Mouse (Mus musculus): ENCODE measurements around the gene Sytl3. TPM values are rescaled to one million over a fixed set of nuclear protein-coding genes. Genes with fewer than 3 reads are reported as not detected.
"Not testable (repeated sequence)": the region's sequence is repeated elsewhere in the genome, so short reads cannot be mapped to it uniquely, and the experiment has no call there.

The Sytl3 gene
- polyA plus RNA-seq (2014; fragmentation: Nextera tagmentation; extraction: Ambion mirVana) = 0.18 and 0.24 TPM in 2 replicates

DNA sequence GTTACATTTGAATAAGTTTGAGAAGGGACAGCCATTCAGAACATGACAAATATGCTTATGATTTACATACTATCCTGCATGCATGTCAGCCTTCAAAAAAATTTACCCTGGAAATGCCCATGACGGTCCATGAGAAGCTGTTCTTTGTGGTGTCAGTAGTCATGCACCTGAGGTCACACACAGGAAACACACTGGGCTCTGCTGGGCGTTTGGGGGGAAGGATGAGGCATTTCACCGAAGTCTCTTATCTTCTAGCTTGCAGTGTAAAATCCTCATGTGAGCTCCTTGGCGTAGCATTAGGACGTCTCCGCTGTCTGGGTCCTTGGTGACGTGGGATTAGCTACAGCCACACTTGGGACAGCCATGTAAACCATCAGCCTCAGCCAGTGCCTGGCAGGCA is at the start of gene Sytl3:
Gene Sytl3 (plus strand): TSS at position 293 of the 400 bp plus-strand sequence.
- ATAC-seq (ENCODE audit: low FRiP score, low TSS enrichment); H3K27me3 ChIP-seq (ENCODE audit: control insufficient read depth, insufficient read depth, low read length); H3K27ac ChIP-seq (replicated peaks; ENCODE audit: low read depth, low read length); H3K36me3 ChIP-seq (ENCODE audit: control insufficient read depth, insufficient read depth, low read length); DNase-seq; H3K9ac ChIP-seq (replicated peaks; ENCODE audit: low read length); H3K4me3 ChIP-seq (replicated peaks; ENCODE audit: low read depth, low read length); H3K4me1 ChIP-seq (ENCODE audit: control insufficient read depth, insufficient read depth, low read length); H3K9me3 ChIP-seq (ENCODE audit: control insufficient read depth, low read length); H3K4me2 ChIP-seq (ENCODE audit: low read length): not testable (repeated sequence)
- 92% methylated on average over 4 of the region's 7 CpGs for WGBS

DNA sequence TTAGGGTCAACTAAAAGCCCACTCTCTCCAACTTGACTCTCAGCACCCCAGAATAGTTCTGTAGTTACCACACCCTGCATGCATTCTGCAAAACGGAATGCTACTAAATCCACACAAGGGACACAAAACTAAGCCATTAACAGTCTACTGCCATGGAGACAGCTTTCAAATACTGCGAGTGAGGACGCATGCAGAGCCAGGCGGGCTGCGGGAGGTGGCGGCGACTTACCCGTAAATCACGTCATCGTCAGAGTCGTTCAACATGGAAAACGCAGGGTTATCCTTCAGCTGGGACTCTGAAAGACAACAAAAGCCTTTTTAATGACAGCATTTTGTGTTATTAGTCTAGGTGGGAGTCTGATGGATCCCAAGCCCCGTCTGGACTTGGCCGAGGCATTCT is 45.4 kb upstream of the Sytl3 start:
- not testable (repeated sequence) for H3K4me2 ChIP-seq (ENCODE audit: low read length); H3K9me3 ChIP-seq (ENCODE audit: control insufficient read depth, low read length); H3K27me3 ChIP-seq (ENCODE audit: control insufficient read depth, insufficient read depth, low read length); ATAC-seq (ENCODE audit: low FRiP score, low TSS enrichment); DNase-seq; H3K4me3 ChIP-seq (replicated peaks; ENCODE audit: low read depth, low read length); H3K36me3 ChIP-seq (ENCODE audit: control insufficient read depth, insufficient read depth, low read length); H3K27ac ChIP-seq (replicated peaks; ENCODE audit: low read depth, low read length); H3K4me1 ChIP-seq (ENCODE audit: control insufficient read depth, insufficient read depth, low read length); H3K9ac ChIP-seq (replicated peaks; ENCODE audit: low read length)
- 92% methylated on average over 11 of the region's 14 CpGs for WGBS

DNA sequence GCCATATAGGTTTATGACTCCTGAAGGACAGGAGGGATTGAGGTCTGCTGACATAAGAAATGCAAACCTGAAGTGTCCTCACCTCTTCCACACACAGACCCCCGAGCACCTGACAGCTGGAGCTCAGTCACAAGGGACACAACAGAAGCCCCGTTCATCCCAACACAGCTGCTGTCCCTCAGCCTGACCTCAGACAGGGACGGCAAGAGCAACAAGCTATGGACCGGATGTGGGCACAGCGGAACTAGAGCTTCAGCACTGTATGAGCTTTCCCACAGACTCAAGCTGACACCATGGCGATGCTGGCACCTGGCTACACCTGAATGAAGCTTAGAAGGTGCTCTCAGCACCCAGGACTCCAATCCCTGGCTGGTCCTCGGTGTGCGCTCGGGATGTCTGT is 44.6 kb upstream of the Sytl3 start:
- not testable (repeated sequence) for DNase-seq; H3K4me1 ChIP-seq (ENCODE audit: control insufficient read depth, insufficient read depth, low read length); H3K9ac ChIP-seq (replicated peaks; ENCODE audit: low read length); H3K27ac ChIP-seq (replicated peaks; ENCODE audit: low read depth, low read length); H3K4me3 ChIP-seq (replicated peaks; ENCODE audit: low read depth, low read length); H3K27me3 ChIP-seq (ENCODE audit: control insufficient read depth, insufficient read depth, low read length); ATAC-seq (ENCODE audit: low FRiP score, low TSS enrichment); H3K36me3 ChIP-seq (ENCODE audit: control insufficient read depth, insufficient read depth, low read length); H3K4me2 ChIP-seq (ENCODE audit: low read length); H3K9me3 ChIP-seq (ENCODE audit: control insufficient read depth, low read length)
- 87% methylated on average over 5 of the region's 9 CpGs for WGBS

DNA sequence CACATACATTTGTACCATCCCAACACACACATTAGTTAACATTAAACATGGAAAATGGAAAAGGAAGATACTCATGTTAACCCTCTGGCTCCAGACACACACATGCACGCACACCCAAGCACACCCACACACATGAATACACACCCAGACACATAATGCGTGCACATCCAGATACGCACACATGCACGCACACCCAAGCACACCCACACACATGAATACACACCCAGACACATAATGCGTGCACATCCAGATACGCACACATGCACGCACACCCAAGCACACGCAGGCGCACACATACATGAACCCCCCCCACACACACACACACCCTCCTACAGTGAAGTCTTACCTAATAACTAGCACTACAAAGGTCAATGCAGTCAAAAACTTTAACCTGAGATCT is 42.2 kb upstream of the Sytl3 start:
- not testable (repeated sequence) for H3K9me3 ChIP-seq (ENCODE audit: control insufficient read depth, low read length); H3K27me3 ChIP-seq (ENCODE audit: control insufficient read depth, insufficient read depth, low read length); H3K4me2 ChIP-seq (ENCODE audit: low read length); H3K9ac ChIP-seq (replicated peaks; ENCODE audit: low read length); H3K4me1 ChIP-seq (ENCODE audit: control insufficient read depth, insufficient read depth, low read length); H3K36me3 ChIP-seq (ENCODE audit: control insufficient read depth, insufficient read depth, low read length); ATAC-seq (ENCODE audit: low FRiP score, low TSS enrichment); H3K4me3 ChIP-seq (replicated peaks; ENCODE audit: low read depth, low read length); DNase-seq; H3K27ac ChIP-seq (replicated peaks; ENCODE audit: low read depth, low read length)
- 97% methylated on average over 9 of the region's 9 CpGs for WGBS

DNA sequence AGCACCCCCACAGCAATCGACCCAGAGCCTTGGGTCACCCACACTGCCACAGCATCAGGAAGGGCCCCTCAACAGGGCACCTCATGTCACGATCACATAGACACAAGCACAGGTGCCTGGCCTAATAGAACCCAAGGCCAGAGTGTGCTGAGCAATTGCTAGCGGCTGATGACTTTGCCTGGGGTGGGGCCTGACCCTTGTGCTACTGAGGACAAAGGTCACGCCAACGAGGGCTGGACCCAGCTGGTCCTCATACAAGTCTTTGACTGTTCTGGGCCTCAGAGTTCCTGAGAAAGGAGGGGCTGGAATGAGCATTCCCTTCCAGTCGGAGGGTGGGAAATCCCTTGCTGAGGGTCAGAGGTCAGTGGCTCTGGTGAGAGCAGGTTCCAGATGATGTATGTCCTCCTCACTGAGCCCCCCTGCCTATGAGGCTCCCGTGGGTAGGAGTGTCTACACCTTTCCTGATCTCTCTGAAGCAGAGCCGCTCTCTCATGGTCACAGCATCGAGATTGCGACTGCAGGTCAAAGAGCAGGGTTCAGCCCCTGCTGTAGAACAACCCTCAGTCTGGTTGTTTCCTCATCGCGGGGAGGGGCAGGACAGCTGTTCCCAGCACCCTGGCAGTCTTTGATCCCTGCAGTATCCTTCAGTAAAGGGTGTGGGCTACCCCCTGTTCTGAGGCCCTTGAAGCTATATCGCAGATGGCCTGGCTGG is 41.0 kb upstream of the Sytl3 start:
- not testable (repeated sequence) for H3K36me3 ChIP-seq (ENCODE audit: control insufficient read depth, insufficient read depth, low read length); H3K4me1 ChIP-seq (ENCODE audit: control insufficient read depth, insufficient read depth, low read length); H3K4me3 ChIP-seq (replicated peaks; ENCODE audit: low read depth, low read length); ATAC-seq (ENCODE audit: low FRiP score, low TSS enrichment); H3K4me2 ChIP-seq (ENCODE audit: low read length); H3K27ac ChIP-seq (replicated peaks; ENCODE audit: low read depth, low read length); H3K9me3 ChIP-seq (ENCODE audit: control insufficient read depth, low read length); H3K9ac ChIP-seq (replicated peaks; ENCODE audit: low read length); DNase-seq; H3K27me3 ChIP-seq (ENCODE audit: control insufficient read depth, insufficient read depth, low read length)
- 76% methylated on average over 7 of the region's 13 CpGs for WGBS

DNA sequence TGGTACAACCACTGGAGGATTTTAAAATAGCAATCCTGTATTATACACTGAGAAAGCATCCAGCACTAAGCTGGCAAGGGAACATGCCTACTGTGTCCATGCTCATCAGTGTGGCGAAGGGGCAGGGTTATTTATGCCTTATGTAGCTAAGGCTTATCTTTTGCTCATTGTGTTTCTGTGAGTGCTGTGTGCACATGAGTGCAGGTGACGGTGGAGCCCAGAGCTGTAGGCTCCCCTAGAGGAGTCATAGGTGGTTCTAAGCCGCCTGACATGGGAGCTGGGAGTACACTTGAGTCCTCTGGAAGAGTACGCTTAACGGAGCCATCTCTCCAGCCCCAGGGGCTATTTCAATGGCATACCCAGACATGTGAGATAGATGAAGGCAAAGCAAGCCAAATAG is 39.6 kb upstream of the Sytl3 start:
- DNase-seq; H3K4me3 ChIP-seq (replicated peaks; ENCODE audit: low read depth, low read length); H3K27ac ChIP-seq (replicated peaks; ENCODE audit: low read depth, low read length); H3K4me2 ChIP-seq (ENCODE audit: low read length); H3K27me3 ChIP-seq (ENCODE audit: control insufficient read depth, insufficient read depth, low read length); H3K9ac ChIP-seq (replicated peaks; ENCODE audit: low read length); H3K36me3 ChIP-seq (ENCODE audit: control insufficient read depth, insufficient read depth, low read length); H3K4me1 ChIP-seq (ENCODE audit: control insufficient read depth, insufficient read depth, low read length); H3K9me3 ChIP-seq (ENCODE audit: control insufficient read depth, low read length); ATAC-seq (ENCODE audit: low FRiP score, low TSS enrichment): not testable (repeated sequence)
- 84% methylated on average over 5 of the region's 5 CpGs for WGBS

DNA sequence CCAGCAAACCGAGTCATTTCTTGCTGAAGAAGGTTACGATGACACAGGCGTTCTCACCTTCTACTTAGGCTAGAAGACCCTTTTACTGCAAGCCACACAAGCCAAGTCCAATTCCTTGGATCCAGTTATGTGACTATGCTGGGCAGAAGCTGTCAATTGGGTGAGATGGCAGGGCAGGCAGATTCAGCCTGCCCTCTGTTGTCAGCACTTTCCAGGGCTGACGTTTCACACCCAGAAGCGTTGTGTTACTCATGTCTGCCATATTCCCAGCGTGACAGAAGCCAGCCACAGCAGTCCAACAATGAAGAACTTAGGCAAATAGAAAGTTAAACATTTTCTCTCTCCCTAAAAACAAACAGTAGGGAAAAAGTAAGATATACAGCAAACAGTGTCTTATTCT is 38.9 kb upstream of the Sytl3 start:
- H3K4me1 ChIP-seq (ENCODE audit: control insufficient read depth, insufficient read depth, low read length); H3K4me2 ChIP-seq (ENCODE audit: low read length); H3K27me3 ChIP-seq (ENCODE audit: control insufficient read depth, insufficient read depth, low read length); H3K9ac ChIP-seq (replicated peaks; ENCODE audit: low read length); DNase-seq; H3K27ac ChIP-seq (replicated peaks; ENCODE audit: low read depth, low read length); H3K4me3 ChIP-seq (replicated peaks; ENCODE audit: low read depth, low read length); H3K9me3 ChIP-seq (ENCODE audit: control insufficient read depth, low read length); H3K36me3 ChIP-seq (ENCODE audit: control insufficient read depth, insufficient read depth, low read length); ATAC-seq (ENCODE audit: low FRiP score, low TSS enrichment): not testable (repeated sequence)
- 81% methylated on average over 5 of the region's 6 CpGs for whole genome bisulfite sequencing

DNA sequence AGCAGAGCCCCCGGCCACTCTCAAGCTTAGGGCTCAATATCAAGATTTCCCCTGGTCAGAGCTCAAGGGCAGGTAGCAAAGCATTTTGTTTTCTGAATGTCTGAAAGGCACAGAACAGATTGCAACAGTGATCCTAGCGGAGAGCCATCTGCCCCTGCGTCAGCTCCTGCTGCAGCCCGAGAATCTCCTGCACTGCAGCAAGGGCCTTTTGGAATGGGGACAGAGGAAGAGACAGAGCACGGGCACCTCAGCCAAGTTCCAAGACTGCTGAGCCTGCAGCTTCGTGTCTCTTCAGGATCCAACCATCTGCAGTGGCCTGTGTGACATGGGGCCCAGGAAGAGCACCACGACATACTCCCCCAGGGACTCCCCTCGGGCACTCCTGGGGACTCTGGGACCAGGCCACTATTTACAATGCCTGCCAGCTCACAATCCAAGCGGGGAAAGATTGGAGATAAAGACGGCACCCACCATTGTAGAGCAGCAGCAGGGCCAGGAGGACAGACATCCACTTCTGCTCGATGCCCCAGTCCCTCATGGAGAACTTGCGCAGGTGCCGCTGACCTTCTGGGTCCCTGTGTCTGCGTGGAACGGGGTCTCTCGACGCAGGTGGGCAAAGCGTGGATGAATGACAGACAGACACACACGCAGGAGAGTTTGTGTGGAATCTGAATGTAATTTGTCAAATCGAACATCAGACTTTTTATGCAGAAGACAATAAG is 38.0 kb upstream of the Sytl3 start:
- H3K4me2 ChIP-seq (ENCODE audit: low read length); H3K27ac ChIP-seq (replicated peaks; ENCODE audit: low read depth, low read length); H3K36me3 ChIP-seq (ENCODE audit: control insufficient read depth, insufficient read depth, low read length); H3K9ac ChIP-seq (replicated peaks; ENCODE audit: low read length); H3K4me3 ChIP-seq (replicated peaks; ENCODE audit: low read depth, low read length); H3K4me1 ChIP-seq (ENCODE audit: control insufficient read depth, insufficient read depth, low read length); ATAC-seq (ENCODE audit: low FRiP score, low TSS enrichment); H3K9me3 ChIP-seq (ENCODE audit: control insufficient read depth, low read length); DNase-seq; H3K27me3 ChIP-seq (ENCODE audit: control insufficient read depth, insufficient read depth, low read length): not testable (repeated sequence)
- WGBS = 91% methylated on average over 18 of the region's 20 CpGs

DNA sequence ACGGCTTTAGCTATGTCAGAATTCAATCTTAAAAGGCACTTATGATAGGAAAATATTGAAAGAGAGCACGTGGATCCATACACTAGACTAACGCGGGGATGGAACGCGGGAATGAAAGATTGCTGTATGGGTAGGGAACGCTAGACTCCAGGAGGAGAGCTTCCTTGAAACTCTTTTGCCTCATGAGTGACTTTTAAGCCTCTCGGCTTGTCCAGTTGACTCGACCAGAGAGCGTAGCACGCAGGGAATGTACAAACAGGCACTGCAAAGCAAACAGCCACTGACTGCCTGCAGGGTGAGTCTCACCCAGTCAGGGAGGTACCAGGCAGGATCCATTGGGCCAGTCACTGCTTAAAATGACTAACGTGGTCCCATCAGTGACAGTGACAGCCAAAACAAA is 36.9 kb upstream of the Sytl3 start:
- not testable (repeated sequence) for H3K36me3 ChIP-seq (ENCODE audit: control insufficient read depth, insufficient read depth, low read length); H3K27me3 ChIP-seq (ENCODE audit: control insufficient read depth, insufficient read depth, low read length); H3K4me2 ChIP-seq (ENCODE audit: low read length); H3K9ac ChIP-seq (replicated peaks; ENCODE audit: low read length); DNase-seq; ATAC-seq (ENCODE audit: low FRiP score, low TSS enrichment); H3K4me1 ChIP-seq (ENCODE audit: control insufficient read depth, insufficient read depth, low read length); H3K9me3 ChIP-seq (ENCODE audit: control insufficient read depth, low read length); H3K27ac ChIP-seq (replicated peaks; ENCODE audit: low read depth, low read length); H3K4me3 ChIP-seq (replicated peaks; ENCODE audit: low read depth, low read length)
- 89% methylated on average over 11 of the region's 12 CpGs for WGBS

All from midbrain, embryonic 14.5 days (tissue).